Mouse (Mus musculus) heart, postnatal 0 days (tissue): ENCODE results near the gene Hephl1.

Source experiments
- CTCF ChIP-seq: IDR thresholded peaks from 2 replicates; pipeline ENCODE4 v1.5.1; 2016; ENCODE audit warnings: antibody characterized with exemption, control low read depth, low read depth
- EP300 ChIP-seq: IDR thresholded peaks from 2 replicates; pipeline ENCODE4 v1.6.1; 2016; ENCODE audit warnings: antibody characterized with exemption, low read depth

DNA sequence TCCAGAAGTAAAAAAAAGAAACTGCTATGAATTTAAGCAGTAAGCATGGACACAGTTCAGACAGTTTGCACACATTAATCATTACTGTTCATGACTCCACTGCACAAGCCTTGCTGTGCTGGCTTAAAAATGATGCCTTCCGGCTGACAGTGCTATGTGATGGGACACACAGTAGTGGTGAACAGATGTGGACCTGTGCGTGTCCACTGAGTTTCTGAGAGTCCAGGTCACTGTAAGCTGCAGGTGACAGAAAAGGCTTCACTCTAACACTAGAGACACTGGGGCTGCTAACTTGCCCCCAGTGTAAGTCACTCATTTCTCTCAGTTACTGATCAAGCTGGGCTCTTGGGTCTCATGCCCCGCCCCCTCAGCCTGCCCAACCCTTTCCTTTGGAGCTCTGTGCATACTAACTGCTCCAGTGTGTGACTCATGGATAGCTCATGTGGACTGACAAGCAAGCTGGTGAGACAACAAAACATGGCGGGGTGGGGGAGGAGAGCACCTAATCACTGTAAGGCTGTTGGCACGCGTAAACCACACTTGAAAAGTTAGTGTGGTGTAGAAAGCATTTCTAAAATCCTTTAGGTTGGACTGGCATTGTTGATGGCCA lies 43.1 kb downstream of the Hephl1 start:
- TF ChIP-seq CTCF = no peak
- TF ChIP-seq EP300 = no peak
